Mouse (Mus musculus): ENCODE results near the gene Hrc. TPM values are rescaled to one million over a fixed set of nuclear protein-coding genes. Genes with fewer than 3 reads are reported as not detected.

Gene Hrc
- total and polyA plus RNA-seq, 2 experiments: 0.28 TPM; not detected in 1

DNA sequence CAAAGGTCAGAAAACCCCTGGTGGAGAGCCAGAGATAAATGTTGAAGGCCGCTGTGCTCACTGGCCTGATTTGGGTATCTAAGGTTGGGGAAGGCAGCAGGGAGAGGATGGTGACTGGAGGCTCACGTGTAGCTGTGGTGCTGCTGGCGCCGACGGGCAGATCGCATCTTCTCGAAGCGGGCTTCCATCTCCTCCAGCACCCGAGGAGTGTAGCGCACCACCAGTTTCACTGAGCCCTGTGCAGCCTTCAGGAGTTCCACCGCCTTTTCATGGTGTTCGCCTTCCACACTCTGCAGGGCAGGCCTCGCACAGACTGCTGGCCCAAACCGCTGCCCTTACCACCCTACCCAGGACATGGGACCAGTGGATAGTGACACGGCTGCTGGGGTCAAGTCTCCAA lies 33.1 kb downstream of the Hrc start:
- Histone ChIP-seq H3K27ac (replicated peaks; ENCODE audit: insufficient read depth, low read depth, low read length) (no peak overlapping the region), H3K36me3 (ENCODE audit: control insufficient read depth, insufficient read depth, low read length) (no peaks in the 10 kb centered on the region), H3K79me2 (ENCODE audit: control insufficient read depth, insufficient read depth, low read length) (no peaks in the 10 kb centered on the region), H3K27me3 (ENCODE audit: control insufficient read depth, insufficient read depth, low read length) (no peaks in the 10 kb centered on the region), H3K4me1 (ENCODE audit: control insufficient read depth, insufficient read depth, low read length) (no peaks in the 10 kb centered on the region), H3K9ac (ENCODE audit: low read depth, low read length) (no peak overlapping the region), H3K4me3 (ENCODE audit: insufficient read depth, low read depth, low read length) (no peak overlapping the region)
- TF ChIP-seq POLR2A (IDR thresholded peaks at IDR 0.05; ENCODE audit: extremely low read depth, insufficient read depth, low read length) (no peak), CTCF (IDR thresholded peaks at IDR 0.05; ENCODE audit: low read depth, low read length) (no peak)
- WGBS: 93% methylated on average over 15 of the region's 15 CpGs
- no peak for DNase-seq (ENCODE audit: extremely low read depth, low read depth, low spot score)

DNA sequence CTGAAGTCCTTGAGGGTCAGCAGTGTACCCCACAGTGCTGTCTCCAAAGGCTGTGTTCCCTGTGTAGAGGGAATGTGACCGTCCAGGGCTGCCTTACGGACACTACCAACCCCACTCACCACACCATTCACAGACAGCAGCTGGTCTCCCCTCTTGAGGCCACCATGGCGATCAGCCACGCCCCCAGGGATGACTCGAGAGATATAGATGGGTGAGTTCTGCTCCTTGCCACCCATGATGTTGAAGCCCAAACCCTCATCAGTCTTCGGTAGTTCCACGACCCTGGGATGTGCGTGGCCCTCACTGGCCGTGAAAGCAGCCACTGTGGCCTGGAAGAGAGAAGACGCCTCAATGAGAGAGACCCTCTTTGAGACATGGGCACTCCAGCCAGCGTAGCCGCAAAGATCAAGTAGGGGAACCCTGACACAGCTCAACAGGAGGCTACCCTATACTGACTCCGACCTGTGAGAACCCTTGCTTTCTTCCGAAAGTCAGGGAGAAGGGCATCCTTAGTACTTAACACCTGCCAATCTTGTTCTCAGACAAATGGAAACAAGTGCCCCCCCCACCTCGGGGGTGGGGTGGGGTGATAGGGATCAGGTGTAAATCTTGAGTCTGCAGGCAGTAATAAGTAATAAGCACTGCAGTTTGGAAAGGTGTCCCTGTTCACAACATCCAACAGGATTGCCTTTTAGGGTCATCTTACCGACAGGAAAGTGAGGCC lies 34.1 kb downstream of the Hrc start:
- Histone ChIP-seq H3K4me1 (ENCODE audit: control insufficient read depth, insufficient read depth, low read length) (no peaks in the 10 kb centered on the region), H3K4me3 (ENCODE audit: insufficient read depth, low read depth, low read length) (no peak overlapping the region), H3K27me3 (ENCODE audit: control insufficient read depth, insufficient read depth, low read length) (no peaks in the 10 kb centered on the region), H3K27ac (replicated peaks; ENCODE audit: insufficient read depth, low read depth, low read length) (no peak overlapping the region), H3K36me3 (ENCODE audit: control insufficient read depth, insufficient read depth, low read length) (no peaks in the 10 kb centered on the region), H3K9ac (ENCODE audit: low read depth, low read length) (no peak overlapping the region), H3K79me2 (ENCODE audit: control insufficient read depth, insufficient read depth, low read length) (no peaks in the 10 kb centered on the region)
- TF ChIP-seq POLR2A (IDR thresholded peaks at IDR 0.05; ENCODE audit: extremely low read depth, insufficient read depth, low read length): no peak
- TF ChIP-seq CTCF (IDR thresholded peaks at IDR 0.05; ENCODE audit: low read depth, low read length): no peak
- 81% methylated on average over 16 of the region's 16 CpGs for WGBS
- DNase-seq (ENCODE audit: extremely low read depth, low read depth, low spot score): no peak

DNA sequence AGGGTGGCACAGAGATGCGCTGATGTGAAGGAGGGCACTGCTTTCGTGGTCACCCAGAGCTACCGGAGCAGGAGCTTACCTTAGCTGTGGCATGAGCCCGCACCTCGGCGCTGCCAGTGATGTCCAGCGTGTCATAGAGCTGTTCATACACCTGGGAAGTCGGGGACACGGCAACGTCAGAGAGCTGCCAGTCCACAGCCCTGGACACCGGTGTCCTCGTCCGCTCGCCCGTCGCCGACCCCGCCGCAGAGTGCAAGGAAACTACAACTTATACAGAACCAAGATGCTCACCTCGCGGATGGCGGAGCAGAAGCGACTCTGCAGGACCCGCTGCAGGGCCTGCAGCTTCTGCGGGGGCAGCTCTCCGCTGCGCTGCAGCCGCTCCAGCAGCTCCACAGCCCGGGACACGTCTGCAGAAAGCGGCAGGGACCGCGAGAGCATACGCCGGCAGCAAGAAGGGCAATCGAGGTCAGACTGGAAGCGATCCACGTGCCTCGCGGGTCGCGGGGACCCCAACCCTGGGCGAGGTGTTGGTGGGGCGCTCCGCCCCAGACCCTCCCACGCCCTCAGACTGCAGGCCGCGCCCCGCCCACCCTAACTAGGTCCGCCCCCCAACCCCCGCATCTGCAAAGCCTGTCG lies 34.9 kb downstream of the Hrc start:
- Histone ChIP-seq H3K4me1 (ENCODE audit: control insufficient read depth, insufficient read depth, low read length) (no peaks in the 10 kb centered on the region), H3K36me3 (ENCODE audit: control insufficient read depth, insufficient read depth, low read length) (no peaks in the 10 kb centered on the region), H3K4me3 (ENCODE audit: insufficient read depth, low read depth, low read length) (peak overlapping the region; percentile 53; the same call in 1 of the 2 replicates), H3K79me2 (ENCODE audit: control insufficient read depth, insufficient read depth, low read length) (no peaks in the 10 kb centered on the region), H3K9ac (ENCODE audit: low read depth, low read length) (no peak overlapping the region), H3K27ac (replicated peaks; ENCODE audit: insufficient read depth, low read depth, low read length) (no peak overlapping the region), H3K27me3 (ENCODE audit: control insufficient read depth, insufficient read depth, low read length) (no peaks in the 10 kb centered on the region)
- 9% methylated on average over 52 of the region's 52 CpGs for WGBS
- no peak for TF ChIP-seq POLR2A (IDR thresholded peaks at IDR 0.05; ENCODE audit: extremely low read depth, insufficient read depth, low read length)
- TF ChIP-seq CTCF (IDR thresholded peaks at IDR 0.05; ENCODE audit: low read depth, low read length): no peak
- DNase-seq (ENCODE audit: extremely low read depth, low read depth, low spot score): no peak

DNA sequence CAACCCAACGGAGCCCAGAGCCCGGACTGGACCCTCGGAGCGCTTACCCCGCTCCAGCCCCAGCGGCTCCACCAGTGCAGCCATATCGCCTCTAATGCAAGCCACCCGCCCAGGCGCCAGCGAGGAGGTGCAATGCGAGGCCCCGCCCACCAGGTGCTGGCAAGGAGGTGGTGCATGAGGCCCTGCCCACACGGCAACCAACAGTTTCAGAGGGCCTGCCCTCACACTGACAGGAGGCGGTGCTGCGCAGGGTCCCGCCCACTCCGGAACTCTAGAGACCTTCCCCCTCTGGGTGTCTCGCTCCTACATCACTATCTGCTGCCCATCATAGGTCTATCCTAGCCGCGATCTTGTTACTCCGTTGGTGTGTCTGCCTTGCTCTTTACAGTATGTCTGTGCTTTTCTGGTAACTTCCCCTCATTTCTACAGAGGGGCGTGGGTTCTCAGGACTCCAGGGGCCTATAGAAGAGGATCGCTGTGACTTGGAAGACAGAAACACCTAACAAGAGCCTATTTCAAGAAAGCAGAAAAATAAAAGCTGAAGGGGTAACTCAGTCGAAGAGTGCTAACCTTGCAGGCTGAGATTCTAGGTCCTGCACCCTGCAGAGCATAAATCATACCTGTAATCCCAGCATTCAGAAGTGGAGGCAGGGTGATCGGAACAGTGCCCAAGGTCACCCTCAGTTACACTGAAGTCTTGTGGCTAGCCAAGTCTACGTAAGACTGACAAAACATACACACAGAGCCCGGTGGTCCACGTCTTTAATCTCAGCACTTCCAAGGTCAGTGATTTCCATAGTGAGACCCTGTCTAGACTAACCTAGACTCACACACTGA lies 35.6 kb downstream of the Hrc start, which contains the start of gene Lin7b:
Lin7b (minus strand) TSS at position 109 of the 837 bp plus-strand sequence.
- 11% methylated on average over 28 of the region's 28 CpGs for WGBS

DNA sequence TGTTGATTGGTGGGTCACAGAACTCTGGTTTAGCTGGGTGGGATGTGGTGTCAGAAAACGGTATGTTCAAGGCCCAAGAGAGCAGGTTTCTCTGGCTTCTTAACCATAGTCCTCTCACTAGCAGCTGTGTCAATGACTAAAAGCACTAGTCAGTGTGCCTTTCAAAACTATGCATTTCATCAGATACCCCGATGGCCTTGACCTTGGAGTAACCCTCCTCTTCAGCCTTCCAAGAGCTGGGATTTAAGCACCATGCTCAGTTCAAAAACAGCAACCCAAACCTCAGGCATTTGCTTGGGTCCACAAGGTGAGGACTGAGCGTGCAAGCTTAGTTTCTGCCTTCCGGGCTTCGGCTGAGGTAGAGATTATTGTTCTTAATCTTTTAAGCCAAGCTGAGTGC lies 37.3 kb downstream of the Hrc start:
- no peak overlapping the region for H3K9ac ChIP-seq (ENCODE audit: low read depth, low read length)
- DNase-seq (ENCODE audit: extremely low read depth, low read depth, low spot score): no peak
- no peaks in the 10 kb centered on the region; the same call in 1 of the 2 replicates for H3K79me2 ChIP-seq (ENCODE audit: control insufficient read depth, insufficient read depth, low read length)
- TF ChIP-seq POLR2A (IDR thresholded peaks at IDR 0.05; ENCODE audit: extremely low read depth, insufficient read depth, low read length) (no peak), CTCF (IDR thresholded peaks at IDR 0.05; ENCODE audit: low read depth, low read length) (no peak)
- H3K27me3 ChIP-seq (ENCODE audit: control insufficient read depth, insufficient read depth, low read length): no peaks in the 10 kb centered on the region
- no peaks in the 10 kb centered on the region for H3K4me1 ChIP-seq (ENCODE audit: control insufficient read depth, insufficient read depth, low read length)
- whole genome bisulfite sequencing: 79% methylated on average over 5 of the region's 5 CpGs
- H3K4me3 ChIP-seq (ENCODE audit: insufficient read depth, low read depth, low read length): no peak overlapping the region
- H3K27ac ChIP-seq (replicated peaks; ENCODE audit: insufficient read depth, low read depth, low read length): no peak overlapping the region
- H3K36me3 ChIP-seq (ENCODE audit: control insufficient read depth, insufficient read depth, low read length): peaks cover 17% of the 10 kb centered on the region; the same call in 1 of the 2 replicates

More for the DNA sequence above, 35.6 kb downstream of the Hrc start, which contains the start of gene Lin7b:
- Histone ChIP-seq H3K27me3 (ENCODE audit: control insufficient read depth, insufficient read depth, low read length) (no peaks in the 10 kb centered on the region), H3K4me1 (ENCODE audit: control insufficient read depth, insufficient read depth, low read length) (no peaks in the 10 kb centered on the region), H3K27ac (replicated peaks; ENCODE audit: insufficient read depth, low read depth, low read length) (no peak within 1 kb of the TSS), H3K4me3 (ENCODE audit: insufficient read depth, low read depth, low read length) (peak within 1 kb of the TSS; percentile 53; the same call in 1 of the 2 replicates), H3K36me3 (ENCODE audit: control insufficient read depth, insufficient read depth, low read length) (peaks cover 3% of the 10 kb centered on the region; the same call in 1 of the 2 replicates), H3K79me2 (ENCODE audit: control insufficient read depth, insufficient read depth, low read length) (no peaks in the 10 kb centered on the region), H3K9ac (ENCODE audit: low read depth, low read length) (no peak within 1 kb of the TSS)
- DNase-seq (ENCODE audit: extremely low read depth, low read depth, low spot score): peak; percentile 51
- TF ChIP-seq POLR2A (IDR thresholded peaks at IDR 0.05; ENCODE audit: extremely low read depth, insufficient read depth, low read length): no peak
- TF ChIP-seq CTCF (IDR thresholded peaks at IDR 0.05; ENCODE audit: low read depth, low read length): no peak

Measured in liver, adult 2 months (tissue).